Mouse (Mus musculus): ENCODE data around the gene Tmeff2.

The Tmeff2 gene

DNA sequence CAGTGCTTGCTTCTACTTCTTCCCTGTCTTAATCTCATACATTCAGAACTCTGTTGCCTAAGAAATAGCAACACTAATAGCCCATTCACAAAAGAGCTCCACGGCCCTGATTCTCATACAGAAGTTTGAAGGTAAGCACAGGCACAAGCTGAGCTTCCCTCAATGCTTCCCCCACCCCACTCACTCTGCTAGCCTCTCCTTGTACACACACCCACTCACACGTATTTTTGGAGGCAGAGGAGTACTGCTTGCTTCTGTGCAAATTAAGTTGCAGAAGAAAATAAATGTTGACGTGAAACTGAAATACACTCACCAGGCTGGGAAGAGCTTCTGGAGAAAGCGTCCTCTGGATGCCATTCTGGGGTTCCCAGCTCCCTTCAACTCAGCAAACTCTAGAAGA lies 80.1 kb downstream of the Tmeff2 start:
- no peak for DNase-seq

DNA sequence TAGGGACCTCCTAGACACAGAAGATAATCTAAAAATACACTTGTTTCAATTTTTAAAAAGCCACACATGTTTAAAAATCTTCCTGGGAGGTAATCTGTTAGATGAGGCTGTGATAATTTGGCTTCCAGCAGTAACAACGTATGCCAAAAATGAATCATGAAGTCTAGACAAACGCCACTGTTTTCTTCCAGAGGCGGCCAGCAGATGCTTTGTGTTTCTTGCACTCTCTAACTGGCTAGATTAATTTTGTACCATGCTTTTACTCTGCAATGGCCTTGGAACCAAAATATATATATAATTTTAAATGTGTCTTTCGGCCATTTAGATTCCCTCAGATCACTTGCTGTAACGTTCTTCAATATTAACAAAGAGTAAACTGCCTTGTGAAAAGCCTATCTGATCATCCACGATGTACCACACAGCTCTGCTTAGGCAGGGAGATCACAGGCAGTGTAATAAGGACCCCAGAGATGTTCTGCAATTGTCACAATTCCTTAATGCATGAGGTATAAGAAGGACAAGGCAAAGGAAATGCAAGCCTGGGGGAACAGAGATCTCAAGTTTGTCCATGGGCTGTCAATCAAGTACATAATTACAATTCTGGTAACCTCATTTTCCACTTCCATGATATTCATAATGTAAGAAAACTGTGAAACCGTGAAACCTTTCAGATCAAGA lies 80.8 kb downstream of the Tmeff2 start:
- no peak for DNase-seq

DNA sequence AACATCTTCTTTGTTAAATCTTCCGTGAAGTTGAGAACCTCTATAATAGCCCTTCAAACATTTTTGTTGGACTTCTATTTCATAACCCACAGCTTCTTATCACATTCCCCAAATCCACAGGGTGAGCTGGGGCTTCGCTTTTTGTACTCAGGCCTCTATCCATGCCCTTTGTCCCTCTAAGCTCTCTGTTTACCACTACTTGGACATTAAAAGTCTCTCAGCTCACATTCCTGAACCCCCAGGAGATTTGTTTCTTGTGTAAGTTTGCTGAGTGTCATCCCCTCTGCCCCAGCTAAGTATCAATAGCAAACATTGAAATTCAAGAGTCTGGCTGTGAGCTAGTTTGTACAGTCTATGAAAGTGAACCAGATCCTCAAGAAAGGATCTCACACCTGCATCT lies 90.2 kb downstream of the Tmeff2 start:
- no peak for DNase-seq

DNA sequence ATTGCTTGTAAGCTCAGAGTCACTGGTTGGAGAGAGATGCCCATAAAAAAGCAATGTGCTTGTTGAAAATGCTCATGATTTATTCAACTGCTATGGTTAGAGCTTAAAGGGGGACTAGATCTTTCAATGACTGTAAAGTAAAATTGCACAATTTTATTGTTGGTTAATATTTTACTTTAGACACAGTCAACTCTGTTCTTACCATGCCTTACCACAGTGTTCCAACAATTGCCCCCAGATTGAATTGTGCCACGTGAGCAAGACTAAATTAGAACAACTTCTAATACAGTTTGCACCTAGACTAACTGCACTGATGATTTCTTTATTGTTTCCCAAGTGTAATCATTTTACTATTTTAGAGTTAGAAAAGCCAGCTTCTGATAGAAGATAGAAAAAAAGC lies 94.1 kb downstream of the Tmeff2 start:
- DNase-seq = no peak

DNA sequence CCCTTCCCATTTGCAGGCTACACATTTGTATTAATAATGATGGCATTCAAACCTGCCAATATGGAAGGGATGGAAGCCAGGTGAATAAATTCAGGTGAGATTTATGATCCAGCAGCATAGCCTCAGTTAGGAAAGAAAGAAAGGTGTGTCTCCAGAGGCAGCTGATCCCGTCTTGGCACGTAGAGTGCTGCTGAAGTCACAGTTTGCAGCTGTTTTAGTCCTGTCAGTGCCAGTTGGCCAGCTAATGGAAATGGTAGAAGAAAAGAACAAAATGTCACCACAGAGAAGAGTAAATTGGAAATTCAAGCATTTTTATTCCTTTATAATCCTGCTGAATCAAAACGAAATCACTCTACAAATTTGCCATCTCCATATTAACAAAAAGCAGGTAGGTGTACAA lies 99.3 kb downstream of the Tmeff2 start:
- DNase-seq = no peak

DNA sequence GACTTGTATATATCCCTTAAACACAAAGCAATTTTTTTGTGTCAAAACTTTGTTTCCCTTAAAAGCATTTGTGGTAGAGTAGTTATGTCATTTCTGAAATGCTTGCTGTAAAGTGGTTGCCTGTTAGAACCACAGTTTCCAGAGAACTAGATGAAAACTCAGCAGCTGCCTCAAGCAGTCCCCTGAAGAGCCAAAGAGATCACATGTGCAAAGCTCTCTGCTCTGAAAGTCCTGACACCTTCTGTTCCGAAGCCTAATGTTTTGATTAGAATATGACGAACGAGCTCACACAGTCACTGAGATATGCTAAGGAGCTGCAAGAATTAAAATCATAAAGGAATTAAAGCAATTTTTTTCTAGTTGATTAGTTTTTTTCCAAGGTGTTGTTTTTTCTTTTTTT lies 107.9 kb downstream of the Tmeff2 start:
- DNase-seq = no peak

DNA sequence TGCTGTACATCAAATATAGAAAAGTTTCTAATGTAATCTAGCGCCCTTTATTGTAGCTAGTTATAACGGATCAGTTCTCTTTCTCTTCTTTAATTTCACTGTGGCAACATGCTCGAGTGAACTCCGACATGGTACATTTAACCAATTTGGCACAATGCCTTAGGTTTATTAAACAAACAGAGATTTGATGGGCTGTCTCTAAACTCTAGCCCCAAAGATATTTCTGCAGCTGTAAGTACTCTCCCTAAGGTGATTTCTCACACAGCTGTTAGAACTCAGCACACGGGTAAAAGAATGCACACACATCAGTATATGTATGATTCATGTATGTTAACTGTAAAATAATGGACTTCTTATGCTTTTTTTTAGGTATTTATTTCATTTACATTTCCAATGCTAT lies 139.8 kb downstream of the Tmeff2 start:
- DNase-seq = no peak

DNA sequence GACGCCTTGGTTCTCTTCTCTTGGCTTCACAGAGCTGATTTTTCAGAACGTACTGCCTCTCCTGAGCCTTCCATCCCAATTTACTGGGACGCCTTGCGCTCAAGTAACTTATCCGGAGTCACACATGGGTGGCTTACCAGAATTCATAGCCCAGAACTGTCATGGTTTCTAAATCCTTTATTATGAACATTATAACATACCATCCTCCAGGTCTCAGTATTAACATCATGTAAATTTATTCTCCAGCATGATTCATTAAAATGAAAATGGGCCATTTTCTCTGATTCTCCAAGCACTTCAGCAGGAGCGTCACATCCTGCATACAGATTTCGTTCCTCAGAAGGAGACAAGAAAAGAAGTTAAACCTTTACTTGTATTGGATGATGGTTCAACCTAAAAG lies 144.4 kb downstream of the Tmeff2 start:
- DNase-seq = no peak

DNA sequence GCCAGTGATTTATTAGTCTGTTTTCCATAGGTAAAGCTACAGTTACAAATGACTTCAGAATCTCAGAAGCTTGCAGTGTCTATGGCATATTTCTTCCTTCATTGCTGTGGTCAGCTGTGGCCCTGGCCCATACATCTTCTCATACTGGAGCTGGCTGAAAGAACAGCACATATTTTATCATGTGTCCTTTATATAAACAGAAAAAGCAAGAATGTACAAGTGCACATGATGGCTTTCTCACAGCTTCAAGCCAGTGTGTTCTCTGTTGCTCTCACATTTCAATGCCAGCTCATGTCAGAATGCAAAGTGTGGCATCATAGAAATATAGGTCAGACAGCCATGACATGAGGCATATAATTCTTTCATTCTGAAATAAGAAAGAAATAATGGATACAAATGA lies 164.1 kb downstream of the Tmeff2 start:
- DNase-seq = no peak

DNA sequence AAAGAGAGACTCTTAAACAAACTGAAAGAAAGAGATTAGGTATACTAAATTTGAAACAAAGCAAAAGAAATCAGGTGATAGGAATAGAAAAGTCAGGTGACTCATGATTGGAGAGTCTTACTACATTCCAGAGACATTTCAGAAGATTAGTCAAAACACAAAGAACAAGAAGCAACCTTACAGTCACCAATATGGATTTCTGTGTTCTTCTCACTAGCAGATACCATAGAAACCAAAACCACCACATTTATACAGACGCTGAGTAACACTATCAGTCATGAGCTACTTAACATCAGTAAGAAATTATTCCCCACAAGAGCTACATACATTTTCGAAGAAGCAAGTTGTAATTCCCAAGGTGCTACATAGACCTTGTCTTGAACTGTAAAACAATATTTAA lies 165.2 kb downstream of the Tmeff2 start:
- DNase-seq = no peak

DNA sequence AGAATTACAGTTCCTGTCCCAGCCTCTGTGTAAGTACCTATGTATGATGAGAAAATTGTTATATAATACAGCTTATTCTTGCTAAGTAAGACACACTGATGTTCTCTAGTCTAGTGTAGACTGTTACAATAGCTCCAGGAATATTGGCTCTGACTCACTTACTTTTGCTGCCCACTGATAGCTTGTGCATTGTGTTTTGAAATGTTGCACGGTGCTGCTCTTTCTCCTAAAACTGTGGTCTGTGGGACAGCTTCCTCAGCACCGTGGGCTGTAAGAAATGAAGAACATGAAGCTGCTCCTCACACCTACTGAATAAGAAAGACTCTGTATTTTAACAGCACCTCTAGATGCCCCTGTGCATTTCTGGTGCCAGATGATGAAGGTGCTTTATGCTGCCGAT lies 168.4 kb downstream of the Tmeff2 start:
- no peak for DNase-seq

DNA sequence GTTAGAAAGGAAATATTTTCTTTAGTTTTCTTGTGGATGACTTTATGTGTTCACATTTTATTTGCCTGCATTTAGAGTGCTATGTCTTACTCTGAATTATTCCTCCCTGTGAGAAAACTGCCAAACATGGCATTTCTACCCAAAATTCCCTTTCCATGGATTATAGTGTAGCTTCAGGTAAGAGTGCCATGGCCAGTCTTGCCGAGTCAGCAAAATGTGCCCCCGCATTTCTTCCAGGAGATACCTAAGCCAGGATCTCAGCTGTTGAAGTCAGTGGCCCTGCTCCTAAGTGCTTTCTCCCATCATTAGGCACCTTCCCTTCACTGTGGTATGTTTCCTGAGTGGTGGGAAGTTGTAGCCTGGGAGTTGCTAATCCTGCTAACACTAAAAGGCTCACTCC lies 168.8 kb downstream of the Tmeff2 start:
- DNase-seq = no peak

DNA sequence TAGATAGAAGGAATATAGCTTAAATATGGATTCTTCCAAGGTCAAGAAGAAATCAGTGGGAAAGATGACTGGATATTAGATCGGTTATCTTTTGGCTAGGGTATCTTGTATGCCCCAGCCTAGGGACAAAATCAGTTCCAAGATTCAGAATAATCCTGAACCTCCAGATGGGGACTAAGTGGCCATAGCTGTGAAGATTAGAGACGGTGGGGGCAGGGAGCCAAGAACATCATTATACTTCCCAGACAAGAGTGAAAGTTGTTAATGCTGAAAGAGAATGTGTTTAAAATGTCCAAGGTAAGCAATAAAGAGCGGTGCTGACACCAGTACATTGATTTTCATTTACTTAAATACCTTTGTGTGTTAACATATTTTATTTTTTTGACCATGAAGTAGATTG lies 173.6 kb downstream of the Tmeff2 start:
- peak in 1 of 2 experiments; percentile 32 for DNase-seq

DNA sequence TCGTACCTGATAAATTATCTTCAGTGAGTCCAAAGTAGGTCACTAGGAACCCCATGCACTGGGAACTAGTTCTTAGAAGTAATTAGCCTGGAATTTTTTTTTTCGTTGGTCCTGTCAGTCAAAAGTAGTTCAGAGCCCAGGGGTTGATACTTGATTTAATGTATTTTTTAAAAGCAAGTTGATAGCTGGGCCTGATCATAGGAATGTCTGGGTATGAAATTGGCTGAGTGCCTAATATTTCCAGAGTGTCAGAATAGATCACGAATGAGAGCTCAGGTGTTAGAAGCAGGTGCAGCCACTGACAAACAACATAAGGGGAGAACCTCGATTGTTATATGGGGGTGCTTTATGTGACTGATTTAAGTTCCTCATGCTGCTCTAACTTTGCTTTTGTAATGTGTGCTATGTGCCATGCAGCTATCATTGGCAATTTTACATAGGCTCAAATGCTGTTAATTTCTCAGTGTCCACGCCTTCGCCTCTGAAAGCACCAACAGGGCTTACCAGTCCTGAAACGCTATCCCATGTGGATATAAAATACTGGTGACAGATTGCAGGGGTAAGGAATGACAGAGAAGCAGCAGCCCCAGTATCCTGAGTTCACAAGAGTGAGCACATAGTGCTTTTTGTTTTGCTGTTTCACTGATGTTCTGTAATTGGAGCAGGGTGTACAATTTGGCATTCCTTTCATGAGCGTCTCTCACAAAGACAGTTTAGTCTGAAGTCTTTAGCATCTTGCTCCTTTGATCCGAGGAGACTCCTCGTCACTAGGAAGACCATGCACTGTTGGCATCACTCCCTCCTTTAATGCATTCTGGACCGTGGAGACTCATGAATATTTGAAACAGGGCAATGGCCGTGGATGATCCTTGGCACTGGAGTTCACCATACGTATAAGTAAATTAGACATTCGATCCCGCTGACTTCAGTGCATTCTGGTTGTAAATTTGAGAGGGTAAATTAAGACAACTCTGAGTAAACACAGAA lies 175.6 kb downstream of the Tmeff2 start:
- DNase-seq = peak in 1 of 2 experiments; percentile 19

DNA sequence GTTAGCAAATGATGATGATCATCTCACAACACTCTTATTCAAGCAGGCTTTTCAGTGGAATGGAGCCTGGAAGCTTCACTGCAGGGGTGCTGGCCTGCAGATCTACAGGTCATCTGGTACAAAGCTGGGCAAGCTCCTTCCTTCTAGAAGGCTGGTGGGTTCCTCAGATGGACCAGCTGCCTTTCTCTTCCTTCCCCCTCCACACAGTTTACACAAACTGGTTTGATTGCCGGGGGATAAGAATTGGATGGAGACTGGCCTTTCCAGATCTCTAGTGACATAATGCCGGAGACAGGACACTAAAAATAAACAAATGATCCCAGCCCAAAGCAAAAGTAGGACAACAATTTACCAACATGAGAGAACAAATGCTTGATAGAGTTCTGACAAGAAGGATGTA lies 188.5 kb downstream of the Tmeff2 start:
- peak; percentile 58 to 74 for DNase-seq

DNA sequence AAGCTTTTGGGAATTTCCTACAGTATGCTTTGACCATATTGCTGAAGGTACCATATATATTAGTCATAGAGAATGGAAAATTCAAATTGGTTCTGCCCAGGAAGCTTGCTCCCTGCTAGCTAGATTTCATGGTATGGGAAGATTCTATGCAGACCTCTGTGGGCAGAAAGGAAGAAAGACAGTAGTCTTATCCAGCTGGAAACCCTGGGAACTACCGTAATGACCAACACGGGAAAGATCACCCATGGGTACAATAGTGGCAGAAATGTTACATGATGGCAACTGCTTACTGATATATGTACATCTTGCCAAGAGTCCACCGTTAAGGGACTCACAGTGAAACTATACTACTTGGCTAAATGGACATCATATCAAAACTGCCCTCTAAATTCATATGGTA lies 189.4 kb downstream of the Tmeff2 start:
- DNase-seq = no peak

DNA sequence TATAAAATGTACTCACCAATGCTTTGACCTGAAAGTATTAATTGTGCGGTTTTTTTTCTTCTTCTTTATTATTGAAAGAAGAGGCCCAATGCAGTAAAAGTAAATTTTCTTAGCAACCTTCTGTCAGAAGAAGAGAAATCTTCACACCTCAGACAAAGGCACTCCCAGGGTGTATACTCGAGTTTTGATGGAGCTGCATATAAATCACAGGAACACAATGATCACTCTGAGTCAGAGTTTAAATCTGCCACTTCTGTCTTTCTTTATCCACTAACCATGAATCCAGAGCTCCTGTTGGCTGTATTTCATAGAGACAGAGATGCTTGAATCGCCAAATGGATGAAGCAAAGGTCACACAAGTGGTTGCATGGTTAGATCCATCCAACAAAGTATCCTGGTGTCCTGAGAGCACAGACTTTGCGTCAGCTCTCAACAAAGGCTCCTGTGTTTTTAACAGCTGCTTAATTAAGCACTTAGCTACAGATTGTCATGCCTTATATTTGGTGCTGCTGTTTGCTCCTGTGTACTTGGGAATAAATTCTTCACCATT lies 189.8 kb downstream of the Tmeff2 start:
- DNase-seq = no peak

DNA sequence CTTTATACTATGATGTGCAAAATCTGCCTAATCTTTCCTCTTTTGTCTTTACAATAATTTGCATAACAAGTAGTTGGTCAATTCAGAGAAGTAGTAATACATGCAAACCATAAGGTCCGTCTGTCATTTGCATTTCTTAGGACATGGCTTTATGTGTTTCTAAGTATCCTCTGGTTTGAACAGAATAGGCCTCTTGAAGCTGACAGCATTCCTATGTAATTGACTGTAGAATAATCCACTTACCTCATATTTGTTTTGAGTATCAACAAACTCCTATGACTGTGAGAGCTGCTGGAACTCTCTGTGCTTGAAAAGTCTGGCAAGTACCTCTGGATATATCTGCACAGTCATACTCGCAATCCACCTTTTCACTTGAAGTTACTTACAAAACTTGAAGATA lies 194.3 kb downstream of the Tmeff2 start:
- no peak for DNase-seq

DNA sequence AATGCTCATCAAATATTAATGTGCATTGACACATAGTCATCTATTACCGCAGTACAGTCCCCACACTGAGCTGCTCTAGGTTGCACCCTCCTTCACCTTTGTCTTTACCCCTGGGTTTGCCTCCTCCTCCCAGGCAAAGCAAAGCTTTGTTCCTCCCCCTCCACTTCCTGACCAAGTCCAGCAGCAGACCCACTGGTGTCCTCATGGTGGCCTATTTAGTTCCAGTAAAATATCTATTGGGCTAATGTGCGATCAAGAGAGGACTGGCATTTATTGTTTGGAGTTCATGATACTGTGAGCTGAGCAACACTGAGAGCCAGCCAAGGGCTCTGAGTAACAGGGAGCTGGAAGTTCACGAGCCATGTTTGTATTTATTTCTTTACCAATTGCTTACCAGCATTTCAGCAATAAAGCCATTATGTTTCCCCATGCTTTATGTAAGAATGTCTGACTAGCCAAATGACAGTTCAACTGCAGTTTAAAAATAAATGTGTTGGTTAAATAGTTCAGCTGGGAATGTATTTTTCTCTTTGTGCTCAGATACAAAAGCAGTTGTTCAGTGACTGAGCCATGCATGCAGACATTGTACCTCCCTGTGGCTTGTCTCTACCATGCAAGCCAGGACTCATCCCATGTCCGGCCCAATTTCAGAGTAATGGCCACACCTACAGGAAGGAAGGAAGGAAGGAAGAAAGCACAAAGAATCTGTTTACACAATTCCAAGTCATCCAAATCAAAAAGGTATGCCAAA lies 196.6 kb downstream of the Tmeff2 start:
- no peak for DNase-seq

DNA sequence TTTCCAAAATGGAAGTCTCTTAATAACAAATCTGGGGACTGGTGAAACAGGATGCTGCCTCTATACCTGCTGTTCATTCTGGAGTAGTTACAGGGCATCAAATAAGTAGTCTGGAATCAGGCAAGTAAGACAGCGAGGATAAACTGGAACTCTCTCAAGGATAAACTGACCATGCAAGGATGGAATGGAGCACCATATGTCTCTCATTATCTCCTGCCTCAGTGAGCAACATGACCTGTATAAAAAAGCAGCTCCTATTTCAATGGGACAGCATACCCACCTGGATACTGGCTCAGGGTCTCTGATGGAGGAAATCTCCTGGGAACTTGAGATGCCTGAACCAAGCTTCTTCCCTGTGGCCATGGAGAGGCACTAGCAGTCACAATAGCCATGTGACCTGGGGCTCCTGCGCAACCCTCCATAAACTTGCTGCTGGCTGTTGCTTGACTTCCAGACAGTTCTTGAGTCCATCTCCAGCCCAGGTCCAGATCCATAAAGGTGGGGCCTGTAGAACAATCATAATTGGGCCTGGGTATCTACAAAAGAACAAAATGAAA lies 200.7 kb downstream of the Tmeff2 start:
- peak; percentile 63 to 71 for DNase-seq

DNA sequence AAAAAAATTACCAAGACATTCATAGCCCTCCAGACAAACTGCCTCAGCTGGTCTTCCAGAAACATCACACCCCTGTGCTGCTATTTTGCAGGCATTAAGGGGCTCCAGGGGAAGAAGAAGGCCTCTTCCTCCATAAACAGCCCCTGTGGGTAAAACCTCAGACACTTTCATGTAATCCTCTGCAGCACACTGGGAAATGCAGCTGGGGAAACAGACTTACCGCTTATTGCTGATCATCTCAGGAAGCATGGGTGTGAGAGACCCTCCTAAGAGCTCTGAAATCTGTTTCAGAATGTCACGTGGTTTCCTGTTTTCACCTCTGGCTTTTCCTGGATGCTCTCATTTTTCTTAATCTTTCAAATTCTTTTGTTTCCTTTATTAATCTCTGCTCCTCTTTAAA lies 204.3 kb downstream of the Tmeff2 start:
- DNase-seq = no peak

DNA sequence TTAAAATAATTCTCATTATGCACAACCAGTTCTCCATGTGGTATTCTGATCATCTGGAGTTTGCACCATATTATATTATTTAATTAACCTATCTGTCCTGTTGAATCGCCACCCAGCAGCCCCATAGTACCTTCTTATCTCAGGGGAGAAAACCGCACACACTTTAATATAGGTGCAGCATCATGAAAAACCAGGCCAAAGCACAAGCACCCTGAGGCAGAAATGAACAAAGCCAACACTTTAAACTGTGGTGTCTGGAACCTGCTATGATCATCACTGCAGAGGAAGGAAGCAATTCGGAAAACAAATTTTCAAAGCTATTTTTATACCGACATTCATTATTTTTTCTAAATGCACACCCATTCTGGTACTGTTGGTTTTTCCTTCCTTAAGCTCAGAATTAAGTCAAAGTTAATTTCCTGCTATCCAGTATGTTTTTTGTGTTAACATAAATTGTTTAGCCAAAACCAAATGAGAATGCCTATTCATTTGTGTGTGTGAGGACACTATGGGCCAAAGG lies 206.0 kb downstream of the Tmeff2 start:
- peak; percentile 19 to 23 for DNase-seq

DNA sequence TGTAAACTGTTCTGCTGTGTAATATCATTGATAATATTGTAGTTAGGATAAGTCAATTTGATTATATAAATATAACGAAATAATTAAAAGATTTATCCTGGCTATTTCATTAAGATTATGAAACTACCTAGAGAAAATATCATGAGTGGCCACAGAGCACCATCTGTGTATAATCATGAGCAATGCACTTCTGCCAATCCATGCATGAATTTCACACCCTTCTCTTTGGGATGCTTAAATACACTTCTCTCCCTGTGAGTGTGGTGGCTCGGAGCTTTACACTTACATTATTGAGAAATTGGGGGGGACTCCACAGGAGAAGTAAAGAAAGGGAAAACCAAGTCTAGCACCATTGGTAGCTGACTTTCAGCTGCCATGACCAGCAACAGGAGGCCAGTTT lies 206.9 kb downstream of the Tmeff2 start:
- DNase-seq = peak; percentile 30 to 43

All from cerebellum, postnatal 25 days (tissue).